Mouse (Mus musculus) olfactory bulb, adult 2 months (tissue): ENCODE data around the gene Hoxc8.

Experiments
- CTCF ChIP-seq: fragments of 200-500 bp; IDR thresholded peaks from 2 replicates; pipeline ENCODE4 v1.5.1; 2012; ENCODE audit warnings: low read depth, mild to moderate bottlenecking, low read length, moderate library complexity; ENCODE audit not compliant: insufficient read depth
- POLR2A ChIP-seq: fragments of 200-500 bp; IDR thresholded peaks from 2 replicates; pipeline ENCODE4 v1.6.1; 2012; ENCODE audit warnings: mild to moderate bottlenecking, low read depth, low read length, moderate library complexity; ENCODE audit not compliant: insufficient read depth

- TF ChIP-seq CTCF = no peak
- no peak for TF ChIP-seq POLR2A
Measured at GRCm38 (mm10) chr15:102942739-102943467, 47.5 kb upstream of the Hoxc8 start.
